ENCODE assay signal across 6 mouse cellular contexts in the genomic region with DNA sequence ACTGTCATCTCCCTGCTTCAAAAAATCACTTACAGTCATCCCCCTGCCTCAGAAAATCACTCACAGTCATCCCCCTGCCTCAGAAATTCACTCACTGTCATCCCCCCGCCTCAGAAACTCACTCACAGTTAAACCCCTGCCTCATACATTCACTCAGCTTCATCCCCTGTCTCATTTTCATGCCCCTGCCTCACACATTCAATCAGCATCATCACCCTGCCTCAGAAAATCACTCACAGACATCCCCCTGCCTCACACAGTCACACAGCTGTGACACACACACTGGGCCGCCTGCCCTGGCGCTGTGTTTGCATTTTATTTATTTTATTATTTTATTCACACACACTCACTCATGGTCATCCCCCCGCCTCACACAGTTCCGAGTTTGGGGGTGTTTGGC. TPM values are rescaled to one million over a fixed set of nuclear protein-coding genes. Genes with fewer than 3 reads are reported as not detected.
DNase-seq lines count a peak whose midpoint lies in the region; ATAC-seq and TF ChIP-seq lines count a peak whose summit lies in the region.
"Not testable (repeated sequence)": the region's sequence is repeated elsewhere in the genome, so short reads cannot be mapped to it uniquely, and the experiment has no call there.

No protein-coding gene starts in this region.

- peak overlapping the region; percentile 69 for H3K27ac ChIP-seq in forebrain, embryonic 10.5 days
- peak overlapping the region; percentile 66 for H3K27ac ChIP-seq in hindbrain, embryonic 10.5 days
- not testable (repeated sequence) for H3K27ac ChIP-seq in liver, postnatal 0 days (ENCODE audit: low read depth); midbrain, embryonic 14.5 days (replicated peaks; ENCODE audit: low read depth, low read length)

- not testable (repeated sequence) for H3K9ac ChIP-seq in liver, postnatal 0 days (replicated peaks); midbrain, embryonic 14.5 days (replicated peaks; ENCODE audit: low read length)

- not testable (repeated sequence) for H3K36me3 ChIP-seq in forebrain, embryonic 10.5 days (replicated peaks); hindbrain, embryonic 10.5 days; liver, postnatal 0 days (replicated peaks; ENCODE audit: insufficient read depth, low read length); midbrain, embryonic 14.5 days (ENCODE audit: control insufficient read depth, insufficient read depth, low read length)

- TF ChIP-seq CTCF in liver, postnatal 0 days (IDR thresholded peaks at IDR 0.05; ENCODE audit: low read depth) = not testable (repeated sequence)

- H3K4me1 ChIP-seq in forebrain, embryonic 10.5 days = peaks cover 44% of the 10 kb centered on the region
- H3K4me1 ChIP-seq in hindbrain, embryonic 10.5 days (replicated peaks) = peaks cover 32% of the 10 kb centered on the region
- not testable (repeated sequence) for H3K4me1 ChIP-seq in liver, postnatal 0 days (ENCODE audit: insufficient read depth); midbrain, embryonic 14.5 days (ENCODE audit: control insufficient read depth, insufficient read depth, low read length)

- ATAC-seq in liver, postnatal 0 days; midbrain, embryonic 14.5 days (ENCODE audit: low FRiP score, low TSS enrichment): not testable (repeated sequence)

- peak overlapping the region; percentile 17; the same call in 1 of the 2 replicates for H3K4me3 ChIP-seq in forebrain, embryonic 10.5 days
- H3K4me3 ChIP-seq in hindbrain, embryonic 10.5 days; liver, postnatal 0 days (ENCODE audit: low read depth, low read length); midbrain, embryonic 14.5 days (replicated peaks; ENCODE audit: low read depth, low read length): not testable (repeated sequence)

- H3K9me3 ChIP-seq in forebrain, embryonic 10.5 days = peaks cover 55% of the 10 kb centered on the region
- H3K9me3 ChIP-seq in hindbrain, embryonic 10.5 days = peaks cover 53% of the 10 kb centered on the region
- not testable (repeated sequence) for H3K9me3 ChIP-seq in liver, postnatal 0 days (ENCODE audit: low read length)
- H3K9me3 ChIP-seq in midbrain, embryonic 14.5 days (ENCODE audit: control insufficient read depth, low read length) = peaks cover 38% of the 10 kb centered on the region

- WGBS in forebrain, embryonic 10.5 days = 27% methylated on average over 5 of the region's 5 CpGs
- 25% methylated on average over 5 of the region's 5 CpGs for WGBS in hindbrain, embryonic 10.5 days
- WGBS in liver, postnatal 0 days (ENCODE audit: insufficient replicate concordance) = 49% methylated on average over 5 of the region's 5 CpGs
- 21% methylated on average over 5 of the region's 5 CpGs for WGBS in midbrain, embryonic 14.5 days

- H3K27me3 ChIP-seq in forebrain, embryonic 10.5 days (ENCODE audit: poor library complexity, severe bottlenecking); hindbrain, embryonic 10.5 days (ENCODE audit: insufficient read depth, poor library complexity, severe bottlenecking); liver, postnatal 0 days (ENCODE audit: insufficient read depth, low read length); midbrain, embryonic 14.5 days (ENCODE audit: control insufficient read depth, insufficient read depth, low read length): not testable (repeated sequence)

- DNase-seq in embryo, embryonic 10 days (ENCODE audit: low spot score) = peak; percentile 3
- peak; percentile 13 for DNase-seq in forebrain, embryonic 10.5 days (ENCODE audit: extremely low spot score, low spot score)
- not testable (repeated sequence) for DNase-seq in hindbrain, embryonic 10.5 days (ENCODE audit: low spot score); midbrain, embryonic 14.5 days
- peak; percentile 10 for DNase-seq in liver, postnatal 0 days
- DNase-seq in testis, postnatal 14 days (ENCODE audit: low spot score) = peak; percentile 50

- TF ChIP-seq EP300 in liver, postnatal 0 days (IDR thresholded peaks at IDR 0.05; ENCODE audit: low read depth) = not testable (repeated sequence)

- H3K4me2 ChIP-seq in liver, postnatal 0 days (ENCODE audit: low read depth, low read length) = not testable (repeated sequence)
- H3K4me2 ChIP-seq in midbrain, embryonic 14.5 days (ENCODE audit: low read length) = 0 out of 2 replicates have a peak overlapping the region, but pooled peaks have one; percentile 5

RNA-seq across cellular contexts. Expression of gene Gm21887, which starts 4.7 kb away (rescaled TPM):
- polyA plus RNA-seq in forebrain, embryonic 10.5 days (2016; fragmentation: Nextera tagmentation; extraction: Ambion mirVana) = 249 and 311 TPM in 2 replicates
- polyA plus RNA-seq in hindbrain, embryonic 10.5 days (2016; fragmentation: Nextera tagmentation; extraction: Ambion mirVana) = 229 and 264 TPM in 2 replicates
- polyA plus RNA-seq in liver, postnatal 0 days (2015; fragmentation: Nextera tagmentation; extraction: Ambion mirVana) = 64.4 and 87.0 TPM in 2 replicates
- 126 and 339 TPM in 2 replicates for polyA plus RNA-seq in midbrain, embryonic 14.5 days (2014; fragmentation: Nextera tagmentation; extraction: Ambion mirVana)
